Mouse (Mus musculus): ENCODE data around the gene Gm20388.

DNA sequence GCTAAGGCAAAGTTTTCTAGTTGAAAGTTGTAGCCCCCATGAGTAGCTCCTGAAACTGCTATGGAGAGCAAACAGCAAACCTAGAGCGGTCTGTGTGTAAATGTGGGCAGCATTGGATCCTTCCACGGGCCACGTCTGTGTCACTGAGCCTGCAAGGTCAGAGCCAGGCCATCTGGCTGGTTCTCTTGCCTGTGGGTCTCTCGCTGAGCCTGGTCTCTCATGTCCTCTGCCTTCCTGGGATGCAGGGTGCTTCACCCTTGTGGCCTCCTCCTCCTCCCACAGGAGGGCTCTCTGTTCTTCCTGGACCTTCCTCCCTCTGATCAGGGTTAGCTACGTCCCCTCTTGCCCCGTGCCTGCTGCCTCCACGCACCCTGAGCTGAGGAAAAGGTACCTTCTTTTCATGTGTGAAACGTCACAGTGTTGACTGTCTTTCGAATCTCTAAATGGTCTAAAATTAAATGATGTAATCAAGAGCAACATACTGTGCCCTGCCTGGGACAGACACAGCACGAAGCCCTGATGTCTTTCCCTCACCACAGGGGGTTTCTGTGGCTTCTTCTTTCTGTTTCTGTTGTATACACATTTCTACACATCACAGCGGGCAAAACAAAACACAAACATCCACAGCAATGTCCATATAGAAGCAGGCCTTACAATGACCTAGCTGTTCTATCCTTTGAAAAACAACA is 4373.1 kb downstream of the Gm20388 start:
- TF ChIP-seq CTCF (IDR thresholded peaks at IDR 0.05; ENCODE audit: low read depth) (no peak), EP300 (IDR thresholded peaks at IDR 0.05; ENCODE audit: low read depth) (no peak)
